Mouse (Mus musculus) spleen, adult 18-20 months (tissue): Measurements from ENCODE around the gene Olfr381.
"Not testable (repeated sequence)": the region's sequence is repeated elsewhere in the genome, so short reads cannot be mapped to it uniquely, and the experiment has no call there.

Experiments
- DNase-seq, 2 experiments: peaks; one replicate each; pipeline ENCODE4 v3.0.0; 2022; ENCODE audit warnings: mixed read lengths in 2 of 2

Gene Olfr381

DNA sequence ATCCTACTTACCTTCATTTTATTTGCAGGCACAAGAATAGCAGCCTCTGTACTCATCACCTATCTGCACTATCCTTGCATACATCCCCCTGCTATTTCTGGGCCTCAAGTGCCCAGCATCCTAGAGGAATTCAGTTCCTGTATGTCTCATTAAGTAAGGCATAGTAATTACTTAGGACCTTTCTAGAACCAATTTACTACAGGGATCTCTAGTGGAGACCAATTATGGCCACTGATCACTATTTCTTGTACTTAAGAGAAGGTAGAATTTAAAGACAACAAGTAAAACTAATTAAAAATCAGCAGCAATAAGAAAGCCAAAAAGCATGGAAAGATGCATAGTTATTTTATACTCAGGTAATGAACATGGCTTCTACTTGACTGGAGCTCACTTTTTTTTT lies at the start of gene Olfr381:
Gene Olfr381, minus strand, starts transcription at position 101 of the 400 bp plus-strand sequence.
- no peak for DNase-seq

DNA sequence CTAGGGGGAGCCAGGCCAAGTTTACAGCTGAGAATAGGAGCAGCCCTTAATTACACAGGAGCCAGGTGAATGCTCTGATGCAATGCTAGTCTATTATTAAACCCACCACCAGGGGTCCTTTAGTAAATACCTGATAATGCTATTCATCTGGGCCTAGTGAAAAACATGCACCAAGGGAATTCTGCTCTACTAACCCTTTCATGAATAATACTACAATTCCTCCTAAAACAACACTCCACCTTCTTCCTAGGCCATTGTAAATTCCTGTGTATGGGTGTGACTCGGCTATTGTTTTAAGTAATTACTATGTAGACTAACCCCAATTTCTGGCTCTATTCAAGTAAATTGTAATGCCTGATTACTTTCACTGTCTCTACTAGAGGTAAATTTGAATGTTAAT lies 37.6 kb upstream of the Olfr381 start:
- DNase-seq: not testable (repeated sequence)

DNA sequence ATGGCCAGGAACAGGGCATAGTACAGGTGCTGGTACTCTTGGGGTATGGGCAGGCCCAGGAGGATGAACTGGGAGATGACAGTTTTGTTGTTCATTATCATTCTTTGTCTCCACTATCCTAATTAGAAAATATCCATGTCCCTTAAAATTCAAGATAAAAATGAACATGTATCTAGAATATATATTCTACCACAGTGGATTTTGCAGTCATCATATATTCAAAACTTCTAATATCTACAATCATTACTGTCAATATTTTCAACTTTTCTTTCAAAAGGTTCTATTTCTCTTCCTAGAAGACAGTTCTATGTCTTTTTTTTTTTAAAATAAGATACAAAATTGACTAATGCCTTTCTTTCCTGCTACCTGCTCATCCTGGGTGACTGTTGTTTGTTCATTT lies 25.7 kb upstream of the Olfr381 start, which contains the start of gene Olfr382:
Gene Olfr382, minus strand, starts transcription at position 101 of the 400 bp plus-strand sequence.
- no peak for DNase-seq

DNA sequence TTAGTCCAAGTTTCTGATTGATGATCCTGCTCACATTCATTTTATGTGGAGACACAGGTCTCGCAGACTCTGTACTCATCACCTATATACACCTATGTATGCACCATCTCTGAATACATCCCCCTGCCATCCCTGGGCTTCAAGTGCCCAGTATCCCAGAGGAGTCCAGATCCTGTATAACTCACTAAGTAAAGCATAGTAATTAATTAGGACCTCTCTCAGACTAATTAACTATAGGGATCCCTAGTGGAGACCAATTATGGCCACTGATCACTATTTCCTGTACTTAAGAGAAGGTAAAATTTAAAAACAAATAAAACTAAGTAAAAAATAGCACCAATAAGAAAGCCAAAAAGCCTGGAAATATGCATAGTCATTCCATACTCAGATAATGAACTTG lies 34.0 kb downstream of the Olfr381 start, which contains the start of gene Olfr380:
Gene Olfr380, minus strand, starts transcription at position 101 of the 400 bp plus-strand sequence.
- no peak for DNase-seq
